Mouse (Mus musculus): Measurements from ENCODE around the gene Nfkbie.
A peak's percentile ranks its signal among the peaks of the same experiment; 100 is the strongest.

Gene Nfkbie

GRCm38 (mm10) chr17:45559732-45560525 is 4.4 kb downstream of the Nfkbie start:
- no peak for DNase-seq (ENCODE audit: low spot score in 2 of 2)

- no peak for DNase-seq (ENCODE audit: low spot score in 2 of 2)
Measured at GRCm38 (mm10) chr17:45563216-45563615, 7.7 kb downstream of the Nfkbie start.

DNA sequence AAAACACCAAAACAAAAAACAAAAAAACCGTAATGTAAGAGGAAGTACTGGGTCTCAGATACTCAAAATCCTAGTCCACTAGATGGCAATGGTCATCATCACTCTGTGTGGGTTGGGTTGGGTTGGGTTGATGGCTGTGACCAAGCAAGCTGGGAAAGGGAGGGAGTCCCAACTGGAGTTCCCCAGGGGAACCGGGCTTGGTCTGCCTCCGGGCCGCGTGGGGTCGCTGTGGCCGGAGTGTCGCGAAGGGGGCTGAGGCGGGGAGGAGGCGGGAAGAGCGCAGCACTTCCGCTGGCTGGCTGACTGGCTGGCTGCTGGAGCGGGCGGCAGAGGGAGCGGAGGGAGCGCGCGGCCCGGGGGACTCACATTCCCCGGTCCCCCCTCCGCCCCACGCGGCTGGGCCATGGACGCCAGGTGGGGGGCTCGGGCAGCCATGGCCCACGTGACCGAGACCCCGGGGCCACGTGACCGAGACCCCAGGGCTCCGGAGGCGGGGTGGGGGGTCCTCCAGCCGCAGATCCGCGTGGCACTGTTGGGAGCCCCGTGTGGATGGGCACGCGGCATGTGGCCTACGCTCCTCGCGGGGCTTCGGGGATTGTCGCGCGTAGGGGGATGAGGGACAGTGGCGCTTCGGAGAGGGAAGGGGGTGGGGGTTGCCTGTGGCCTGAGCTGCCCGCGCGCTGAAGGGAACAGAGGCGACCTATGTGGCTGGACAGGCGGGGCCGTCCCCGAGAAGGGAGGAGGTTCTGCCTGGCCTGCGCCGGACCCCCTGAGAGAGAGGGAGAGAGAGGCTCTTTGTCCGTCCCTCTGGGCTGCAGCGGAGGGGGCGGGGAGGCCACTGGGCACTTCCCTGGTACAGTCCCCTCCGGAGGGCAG is 8.4 kb downstream of the Nfkbie start, which contains the start of gene Slc35b2:
TSS of gene Slc35b2 (plus strand) at position 220 of the 876 bp plus-strand sequence.
- DNase-seq (ENCODE audit: low spot score in 2 of 2): peak; percentile 88 to 95

GRCm38 (mm10) chr17:45564531-45565084 is 9.1 kb downstream of the Nfkbie start:
- DNase-seq (ENCODE audit: low spot score in 2 of 2): no peak

DNA sequence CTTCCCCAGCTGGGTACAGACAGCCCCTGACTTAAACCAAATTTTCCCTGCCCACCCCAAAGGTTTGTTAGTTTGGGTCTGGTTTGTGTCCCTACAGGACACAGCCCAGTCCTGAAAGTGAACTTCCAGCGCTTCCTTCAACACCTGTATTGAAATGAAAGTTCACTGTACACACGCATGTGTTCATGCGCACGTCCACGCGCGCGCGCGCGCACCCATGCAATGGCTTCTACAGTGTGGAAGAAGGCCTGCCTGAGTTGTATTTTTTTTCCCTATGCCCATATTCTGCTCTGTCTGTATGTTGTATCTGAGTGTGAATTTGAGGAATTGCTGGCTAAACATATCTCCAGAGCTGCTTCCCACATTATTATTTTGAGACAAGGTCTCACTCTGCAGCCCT is 9.6 kb downstream of the Nfkbie start:
- no peak for DNase-seq (ENCODE audit: low spot score in 2 of 2)

DNA sequence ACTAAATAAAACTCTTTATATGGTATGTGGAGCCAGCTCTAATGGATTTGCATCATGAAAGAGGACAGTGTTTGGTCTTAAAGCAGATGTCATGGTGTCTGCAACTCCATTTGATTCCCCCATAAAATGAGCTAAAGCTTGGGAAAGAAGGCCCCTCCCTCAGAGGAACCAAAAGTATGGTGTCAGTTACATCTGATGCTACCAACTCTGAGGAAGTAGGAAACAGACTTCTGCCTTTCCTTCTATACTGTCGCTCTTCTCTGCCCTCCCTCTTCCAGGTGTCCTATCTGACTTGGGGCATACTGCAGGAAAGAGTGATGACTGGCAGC is 10.5 kb downstream of the Nfkbie start:
- no peak for DNase-seq (ENCODE audit: low spot score in 2 of 2)

GRCm38 (mm10) chr17:45566360-45567161 is 11.1 kb downstream of the Nfkbie start:
- no peak for DNase-seq (ENCODE audit: low spot score in 2 of 2)

DNA sequence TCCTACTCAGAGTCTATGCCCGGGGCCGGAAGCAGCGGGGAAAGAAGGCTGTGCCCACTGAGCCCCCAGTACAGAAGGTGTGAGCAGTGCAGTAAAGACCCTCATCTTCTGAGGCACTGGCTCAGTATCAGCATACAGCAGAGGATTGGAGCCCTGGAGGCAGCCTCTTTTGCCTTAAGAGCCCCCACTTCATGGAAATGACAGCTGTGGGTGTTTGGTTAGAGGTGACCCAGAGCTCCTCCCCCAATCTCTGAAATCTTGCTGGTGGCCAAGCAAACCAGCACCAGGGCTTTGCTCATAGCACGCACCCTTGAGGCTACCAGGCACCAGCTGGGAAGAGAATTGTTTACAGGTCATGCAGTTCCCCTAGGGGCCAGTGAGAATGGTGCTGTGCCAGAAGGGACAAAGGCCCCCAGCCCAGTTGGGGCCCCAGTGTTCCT is 11.7 kb downstream of the Nfkbie start:
- DNase-seq (ENCODE audit: low spot score in 2 of 2): no peak

- no peak for DNase-seq (ENCODE audit: low spot score in 2 of 2)
Measured at GRCm38 (mm10) chr17:45568990-45569389, 13.5 kb downstream of the Nfkbie start.

GRCm38 (mm10) chr17:45569999-45570398 is 14.5 kb downstream of the Nfkbie start:
- no peak for DNase-seq (ENCODE audit: low spot score in 2 of 2)

GRCm38 (mm10) chr17:45572103-45573086 is 16.9 kb downstream of the Nfkbie start:
- DNase-seq (ENCODE audit: low spot score in 2 of 2): peak; percentile 59 to 87

DNA sequence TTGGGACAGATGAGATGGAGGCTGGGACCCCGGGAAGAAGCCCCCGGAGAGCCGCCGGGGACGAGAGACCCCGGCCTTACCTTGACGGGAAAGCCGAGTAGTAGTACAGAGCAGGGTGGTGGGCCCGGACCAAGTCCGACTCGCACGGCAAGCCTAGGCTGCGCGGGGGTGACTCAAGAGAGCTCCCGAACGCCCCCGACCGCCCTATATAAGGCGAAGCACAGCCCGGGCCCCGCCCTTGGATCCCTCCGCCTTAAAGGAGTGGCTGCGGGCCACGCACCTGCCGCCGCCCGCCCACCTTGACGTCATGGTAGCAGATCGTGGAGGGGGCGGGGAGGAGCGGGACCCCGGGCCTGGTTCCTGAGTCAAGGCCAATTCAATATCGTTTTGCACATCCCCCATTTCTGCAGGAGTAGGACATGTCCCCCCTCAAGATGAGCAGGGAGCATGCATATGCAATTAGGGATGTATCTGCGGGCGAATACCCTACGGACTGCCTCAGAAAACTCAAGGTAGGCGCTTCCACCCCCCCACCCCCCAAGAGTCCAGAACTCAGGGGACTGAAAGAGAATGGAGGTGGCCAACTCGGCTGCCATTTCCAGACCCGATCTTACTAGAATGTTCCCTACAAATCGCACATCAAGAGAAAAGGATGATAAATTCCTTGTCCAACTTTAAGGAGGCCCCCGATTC is 17.7 kb downstream of the Nfkbie start, which contains the start of gene Hsp90ab1:
TSS of gene Hsp90ab1 (minus strand) at position 185 of the 693 bp plus-strand sequence.
- peak; percentile 97 to 98 for DNase-seq (ENCODE audit: low spot score in 2 of 2)

DNA sequence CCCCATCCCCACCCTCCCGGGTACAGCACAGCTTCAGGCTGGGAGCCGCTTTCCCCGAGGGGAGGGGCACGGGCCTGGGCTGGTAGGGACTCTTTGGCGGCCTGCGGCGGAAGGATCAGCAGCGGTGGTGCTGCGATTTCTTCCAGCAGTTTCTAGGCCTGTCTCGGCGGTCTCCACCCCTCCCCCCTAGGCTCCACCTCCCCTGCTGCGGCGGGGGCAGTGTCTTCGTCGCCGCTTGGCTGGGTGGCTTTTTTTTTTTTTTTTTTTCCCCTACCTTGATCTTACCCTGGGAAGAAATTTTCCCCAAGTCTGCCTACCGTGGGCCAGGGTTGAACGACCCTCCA is 18.2 kb downstream of the Nfkbie start:
- DNase-seq (ENCODE audit: low spot score in 2 of 2): peak; percentile 92 to 94

- DNase-seq (ENCODE audit: low spot score in 2 of 2): peak; percentile 61 to 85
Measured at GRCm38 (mm10) chr17:45574129-45574761, 18.7 kb downstream of the Nfkbie start.

GRCm38 (mm10) chr17:45575123-45575897 is 19.8 kb downstream of the Nfkbie start:
- DNase-seq (ENCODE audit: low spot score in 2 of 2): no peak

- no peak for DNase-seq (ENCODE audit: low spot score in 2 of 2)
Measured at GRCm38 (mm10) chr17:45578242-45578641, 22.7 kb downstream of the Nfkbie start.

- no peak for DNase-seq (ENCODE audit: low spot score in 2 of 2)
Measured at GRCm38 (mm10) chr17:45578843-45579242, 23.3 kb downstream of the Nfkbie start.

GRCm38 (mm10) chr17:45579554-45579953 is 24.1 kb downstream of the Nfkbie start:
- no peak for DNase-seq (ENCODE audit: low spot score in 2 of 2)

All from spleen, postnatal 4 days (tissue).